Mouse (Mus musculus) ES-Bruce4 (cell line): ENCODE data around the gene Tmem164.

Source experiments
- CTCF ChIP-seq: IDR thresholded peaks from one replicate; pipeline ENCODE4 v1.8.1; 2011; ENCODE audit warnings: low read depth, low read length
- EP300 ChIP-seq: IDR thresholded peaks from 2 replicates; pipeline ENCODE4 v1.6.1; 2011; ENCODE audit warnings: low read depth, low read length; ENCODE audit not compliant: insufficient read depth
- POLR2A ChIP-seq: IDR thresholded peaks from one replicate; pipeline ENCODE4 v1.8.1; 2011; ENCODE audit warnings: low read length; ENCODE audit not compliant: insufficient read depth

DNA sequence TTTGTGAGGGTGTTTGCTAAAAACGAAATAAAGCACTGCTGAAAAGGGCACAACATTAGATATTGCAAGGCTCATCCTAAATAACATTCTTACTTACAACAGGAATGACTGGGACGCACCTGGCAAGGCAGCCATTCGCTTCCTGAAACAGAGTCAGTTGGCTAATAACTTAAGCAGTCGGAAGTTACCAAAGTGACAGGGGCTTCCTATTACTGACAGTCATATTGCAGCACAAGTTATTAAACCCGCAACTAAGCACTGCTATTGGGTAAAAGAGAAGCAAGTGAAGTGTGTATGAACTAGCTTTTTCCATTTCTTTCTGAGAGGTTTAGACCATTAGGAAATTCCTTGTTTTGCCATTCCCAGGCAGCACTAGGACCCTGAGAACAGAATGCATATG, 201.0 kb downstream of the Tmem164 start:
- TF ChIP-seq CTCF (no peak), POLR2A (no peak), EP300 (no peak)
